Mouse (Mus musculus) midbrain, embryonic 12.5 days (tissue): Measurements from ENCODE around the gene Pde1c. TPM values are rescaled to one million over a fixed set of nuclear protein-coding genes. Genes with fewer than 3 reads are reported as not detected.

ENCODE experiments used
- ATAC-seq: fragments of 200-750 bp; cut with Nextera tagmentation; 2 replicates; pipeline ENCODE4 v1.8.0; 2017; ENCODE audit warnings: low read depth, moderate TSS enrichment, moderate library complexity; ENCODE audit not compliant: low FRiP score
- H3K27ac ChIP-seq: fragments of 300-500 bp; sonication (generic); replicated peaks from 2 replicates; pipeline ENCODE4 v1.5.1; 2016; ENCODE audit warnings: mild to moderate bottlenecking
- H3K27me3 ChIP-seq: fragments of 300-500 bp; sonication (generic); 2 replicates; pipeline ENCODE4 v1.6.1; 2016; ENCODE audit warnings: mild to moderate bottlenecking
- H3K36me3 ChIP-seq: fragments of 300-500 bp; sonication (generic); 2 replicates; pipeline ENCODE4 v1.6.1; 2016
- H3K4me1 ChIP-seq: fragments of 300-500 bp; sonication (generic); 2 replicates; pipeline ENCODE4 v1.6.1; 2016
- H3K4me2 ChIP-seq: fragments of 300-500 bp; sonication (generic); replicated peaks from 2 replicates; pipeline ENCODE4 v1.6.1; 2016; ENCODE audit warnings: mild to moderate bottlenecking, moderate library complexity
- H3K4me3 ChIP-seq: fragments of 300-500 bp; sonication (generic); 2 replicates; pipeline ENCODE4 v1.5.1; 2016; ENCODE audit warnings: mild to moderate bottlenecking
- H3K9ac ChIP-seq: fragments of 300-500 bp; sonication (generic); replicated peaks from 2 replicates; pipeline ENCODE4 v1.6.1; 2016; ENCODE audit warnings: mild to moderate bottlenecking, moderate library complexity
- H3K9me3 ChIP-seq: fragments of 300-500 bp; sonication (generic); 2 replicates; pipeline ENCODE4 v1.6.1; 2016; ENCODE audit warnings: mild to moderate bottlenecking
- WGBS: fragments of 180-500 bp; shearing (Covaris S2); methylation state at CpG from one replicate; pipeline ENCODE4 v1.1.7; 2016; 5-methylcytosine and 5-hydroxymethylcytosine counted together
- polyA plus RNA-seq: library from polyadenylated mRNA; unstranded; fragments of >200 nt; fragmentation: Nextera tagmentation; extraction: Ambion mirVana; gene quantifications from 2 replicates; pipeline ENCODE4 v1.2.1, GENCODE M21; 2016

Gene Pde1c
- polyA plus RNA-seq, 1 experiment from 2014 or later, result 7.4 TPM

- WGBS, result 85% methylated on average over 5 of the region's 5 CpGs
- Histone ChIP-seq H3K4me3 (no peak overlapping the region), H3K27ac (no peak overlapping the region), H3K9ac (no peak overlapping the region), H3K4me1 (no peaks in the 10 kb centered on the region), H3K9me3 (no peaks in the 10 kb centered on the region), H3K27me3 (no peaks in the 10 kb centered on the region), H3K4me2 (no peak overlapping the region), H3K36me3 (no peaks in the 10 kb centered on the region)
- no peak for ATAC-seq
Observed at GRCm38 (mm10) chr6:56540247-56540646, 28.7 kb downstream of the Pde1c start.

GRCm38 (mm10) chr6:56534653-56535052 is 34.2 kb downstream of the Pde1c start:
- Histone ChIP-seq H3K36me3 (no peaks in the 10 kb centered on the region), H3K27me3 (no peaks in the 10 kb centered on the region), H3K9ac (no peak overlapping the region), H3K27ac (no peak overlapping the region), H3K4me1 (no peaks in the 10 kb centered on the region), H3K4me2 (no peak overlapping the region), H3K9me3 (no peaks in the 10 kb centered on the region), H3K4me3 (no peak overlapping the region)
- ATAC-seq, result no peak

GRCm38 (mm10) chr6:56532257-56532656 is 36.6 kb downstream of the Pde1c start:
- ATAC-seq, result no peak
- Histone ChIP-seq H3K27ac (no peak overlapping the region), H3K36me3 (no peaks in the 10 kb centered on the region), H3K27me3 (no peaks in the 10 kb centered on the region), H3K9ac (no peak overlapping the region), H3K4me2 (no peak overlapping the region), H3K9me3 (no peaks in the 10 kb centered on the region), H3K4me3 (no peak overlapping the region), H3K4me1 (no peaks in the 10 kb centered on the region)
- WGBS, result 87% methylated on average over 2 of the region's 2 CpGs

GRCm38 (mm10) chr6:56523938-56524866 is 44.7 kb downstream of the Pde1c start:
- Histone ChIP-seq H3K36me3 (no peaks in the 10 kb centered on the region), H3K27me3 (peaks cover 24% of the 10 kb centered on the region), H3K27ac (no peak overlapping the region), H3K4me2 (no peak overlapping the region), H3K4me1 (peaks cover 11% of the 10 kb centered on the region; the same call in 1 of the 2 replicates), H3K9ac (no peak overlapping the region), H3K4me3 (no peak overlapping the region), H3K9me3 (no peaks in the 10 kb centered on the region)
- ATAC-seq, result peak; percentile 76; the same call in 1 of the 2 replicates
- WGBS, result 73% methylated on average over 6 of the region's 6 CpGs

GRCm38 (mm10) chr6:56489161-56489560 is 79.7 kb downstream of the Pde1c start:
- 72% methylated on average over 5 of the region's 5 CpGs for WGBS
- H3K36me3 ChIP-seq, result no peaks in the 10 kb centered on the region
- H3K27me3 ChIP-seq, result no peaks in the 10 kb centered on the region

GRCm38 (mm10) chr6:56485078-56485477 is 83.8 kb downstream of the Pde1c start:
- ATAC-seq, result no peak
- Histone ChIP-seq H3K4me3 (no peak overlapping the region), H3K9me3 (no peaks in the 10 kb centered on the region), H3K27me3 (no peaks in the 10 kb centered on the region), H3K9ac (no peak overlapping the region), H3K4me2 (no peak overlapping the region), H3K27ac (no peak overlapping the region), H3K36me3 (no peaks in the 10 kb centered on the region), H3K4me1 (no peaks in the 10 kb centered on the region)
- WGBS, result 69% methylated on average over 3 of the region's 3 CpGs

More at GRCm38 (mm10) chr6:56489161-56489560, 79.7 kb downstream of the Pde1c start:
- H3K9me3 ChIP-seq, result no peaks in the 10 kb centered on the region
- H3K9ac ChIP-seq, result no peak overlapping the region
- H3K4me2 ChIP-seq, result no peak overlapping the region
- H3K4me3 ChIP-seq, result no peak overlapping the region
- no peaks in the 10 kb centered on the region for H3K4me1 ChIP-seq
- H3K27ac ChIP-seq, result no peak overlapping the region
- ATAC-seq, result no peak

- Histone ChIP-seq H3K9me3 (no peaks in the 10 kb centered on the region), H3K27ac (no peak overlapping the region), H3K4me2 (no peak overlapping the region), H3K4me3 (no peak overlapping the region), H3K27me3 (no peaks in the 10 kb centered on the region), H3K36me3 (no peaks in the 10 kb centered on the region), H3K4me1 (no peaks in the 10 kb centered on the region), H3K9ac (no peak overlapping the region)
- peak; percentile 67 for ATAC-seq
- 1% methylated on average over 6 of the region's 6 CpGs for WGBS
Observed at GRCm38 (mm10) chr6:56480914-56481482, 87.9 kb downstream of the Pde1c start.

- no peaks in the 10 kb centered on the region for H3K27me3 ChIP-seq
- no peak overlapping the region for H3K27ac ChIP-seq
- no peak overlapping the region for H3K9ac ChIP-seq
- H3K9me3 ChIP-seq, result no peaks in the 10 kb centered on the region
- H3K4me1 ChIP-seq, result no peaks in the 10 kb centered on the region
- H3K4me3 ChIP-seq, result no peak overlapping the region
- 27% methylated on average over 6 of the region's 6 CpGs for WGBS
- no peak overlapping the region for H3K4me2 ChIP-seq
- H3K36me3 ChIP-seq, result no peaks in the 10 kb centered on the region
- ATAC-seq, result peak; percentile 81
Observed at GRCm38 (mm10) chr6:56476581-56476980, 92.3 kb downstream of the Pde1c start.

GRCm38 (mm10) chr6:56458098-56458497 is 110.8 kb downstream of the Pde1c start:
- no peak overlapping the region for H3K4me3 ChIP-seq
- no peak overlapping the region for H3K9ac ChIP-seq
- no peak overlapping the region for H3K27ac ChIP-seq
- no peak for ATAC-seq
- no peaks in the 10 kb centered on the region for H3K9me3 ChIP-seq
- no peaks in the 10 kb centered on the region for H3K36me3 ChIP-seq
- H3K4me2 ChIP-seq, result no peak overlapping the region
- no peaks in the 10 kb centered on the region for H3K27me3 ChIP-seq
- no peaks in the 10 kb centered on the region for H3K4me1 ChIP-seq
- 54% methylated on average over 3 of the region's 3 CpGs for WGBS

GRCm38 (mm10) chr6:56447917-56448316 is 121.0 kb downstream of the Pde1c start:
- H3K4me3 ChIP-seq, result no peak overlapping the region
- no peaks in the 10 kb centered on the region for H3K9me3 ChIP-seq
- H3K9ac ChIP-seq, result no peak overlapping the region
- no peak overlapping the region for H3K4me2 ChIP-seq
- H3K27ac ChIP-seq, result no peak overlapping the region
- no peaks in the 10 kb centered on the region for H3K27me3 ChIP-seq
- 25% methylated on average over 2 of the region's 2 CpGs for WGBS
- ATAC-seq, result no peak; the same call in 1 of the 2 replicates
- H3K4me1 ChIP-seq, result no peaks in the 10 kb centered on the region
- H3K36me3 ChIP-seq, result no peaks in the 10 kb centered on the region

- no peak overlapping the region for H3K4me3 ChIP-seq
- no peak overlapping the region for H3K27ac ChIP-seq
- H3K4me2 ChIP-seq, result no peak overlapping the region
- no peaks in the 10 kb centered on the region for H3K4me1 ChIP-seq
- no peaks in the 10 kb centered on the region for H3K27me3 ChIP-seq
- H3K9me3 ChIP-seq, result no peaks in the 10 kb centered on the region
- no peak overlapping the region for H3K9ac ChIP-seq
- no peaks in the 10 kb centered on the region for H3K36me3 ChIP-seq
- no peak for ATAC-seq
- WGBS, result 81% methylated on average over 4 of the region's 4 CpGs
Observed at GRCm38 (mm10) chr6:56441501-56441900, 127.4 kb downstream of the Pde1c start.

GRCm38 (mm10) chr6:56425846-56426245 is 143.1 kb downstream of the Pde1c start:
- no peaks in the 10 kb centered on the region for H3K36me3 ChIP-seq
- no peaks in the 10 kb centered on the region for H3K4me1 ChIP-seq
- no peak overlapping the region for H3K9ac ChIP-seq
- no peak for ATAC-seq
- no peaks in the 10 kb centered on the region for H3K9me3 ChIP-seq
- no peak overlapping the region for H3K27ac ChIP-seq
- WGBS, result 81% methylated on average over 5 of the region's 5 CpGs
- no peak overlapping the region for H3K4me3 ChIP-seq
- H3K4me2 ChIP-seq, result no peak overlapping the region
- no peaks in the 10 kb centered on the region for H3K27me3 ChIP-seq
